Mouse (Mus musculus) lung, postnatal 10 days (tissue): ENCODE results near the gene Cct5.

ENCODE experiments used
- DNase-seq: peaks from one replicate; pipeline ENCODE4 v3.0.0; 2021

The Cct5 gene

DNA sequence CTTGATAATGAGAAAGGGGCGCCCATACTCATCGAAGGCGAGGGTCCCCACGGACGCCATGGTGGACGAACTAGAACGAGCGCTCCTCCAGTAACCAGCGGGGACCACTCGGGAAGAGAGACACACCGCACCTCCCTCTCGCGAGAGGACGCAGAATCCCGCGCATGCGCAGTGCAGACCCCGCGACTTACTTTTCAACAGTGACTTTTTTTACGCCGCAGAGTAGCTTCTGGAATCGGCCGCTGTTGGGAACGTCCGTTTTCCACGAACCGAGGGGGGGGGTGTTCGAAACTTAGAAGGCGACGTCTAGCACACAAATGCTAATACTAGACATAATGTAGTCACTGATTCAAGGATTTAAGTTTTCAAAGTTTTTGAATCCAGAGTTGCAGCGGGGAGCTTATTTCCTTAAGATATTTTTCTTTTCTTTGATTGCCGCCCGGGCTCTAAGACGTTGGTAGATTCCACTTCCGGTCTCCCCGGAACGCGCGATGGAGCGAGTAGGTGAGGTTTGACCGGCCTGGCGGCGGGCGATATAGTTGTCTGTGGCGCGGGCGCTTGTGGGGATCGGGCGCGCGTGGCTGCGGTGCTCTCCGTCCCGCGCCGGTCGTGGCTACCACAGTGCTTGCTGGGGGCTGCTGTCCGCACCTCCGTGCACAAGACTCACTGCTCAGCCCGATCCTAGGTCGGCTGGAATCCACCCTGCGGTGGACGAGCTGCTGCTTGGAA is at the start of gene Cct5, which contains the start of gene Fam173b:
Cct5 (minus strand) TSS at position 159 of the 729 bp plus-strand sequence.
Fam173b (plus strand) TSS at position 207 of the 729 bp plus-strand sequence.
- DNase-seq = peak; percentile 99

DNA sequence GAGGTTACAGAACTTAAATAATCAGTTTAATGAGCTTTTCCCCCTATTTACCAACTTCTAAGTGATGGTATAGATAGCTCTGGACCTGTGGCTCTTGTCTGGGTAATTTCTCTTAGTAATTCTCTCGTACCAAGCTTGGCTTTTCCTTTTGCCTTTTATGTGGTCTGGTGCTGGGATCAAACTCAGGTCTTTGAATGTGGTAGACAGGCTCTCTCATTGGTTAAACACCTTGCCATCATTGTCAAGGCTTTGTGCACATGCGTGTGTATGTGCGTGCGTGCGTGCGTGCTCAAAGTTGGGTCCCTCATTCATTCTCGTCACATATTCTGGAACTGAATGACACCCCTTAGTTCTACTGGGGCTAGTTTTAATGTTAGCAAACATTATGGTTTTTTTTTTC is 49.2 kb upstream of the Cct5 start:
- no peak for DNase-seq

DNA sequence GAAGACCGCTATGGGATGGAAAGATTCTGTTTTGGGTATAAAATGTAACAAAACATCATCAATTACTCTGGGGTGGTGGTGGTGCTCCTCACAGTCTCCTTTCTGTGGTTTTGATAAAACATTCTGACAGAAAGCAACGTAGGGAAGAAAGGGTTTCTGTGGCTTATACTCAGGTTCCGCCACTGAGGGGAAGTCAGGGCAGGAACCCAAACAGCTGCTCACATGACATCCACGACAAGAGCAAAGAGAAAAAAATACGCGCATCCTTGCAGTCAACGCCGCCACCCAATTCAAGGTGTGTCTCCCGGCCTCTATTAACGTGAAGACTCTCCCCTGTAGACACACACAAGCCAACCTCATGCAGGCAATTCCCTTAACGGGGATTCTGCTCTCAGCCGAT is 48.1 kb upstream of the Cct5 start:
- no peak for DNase-seq

DNA sequence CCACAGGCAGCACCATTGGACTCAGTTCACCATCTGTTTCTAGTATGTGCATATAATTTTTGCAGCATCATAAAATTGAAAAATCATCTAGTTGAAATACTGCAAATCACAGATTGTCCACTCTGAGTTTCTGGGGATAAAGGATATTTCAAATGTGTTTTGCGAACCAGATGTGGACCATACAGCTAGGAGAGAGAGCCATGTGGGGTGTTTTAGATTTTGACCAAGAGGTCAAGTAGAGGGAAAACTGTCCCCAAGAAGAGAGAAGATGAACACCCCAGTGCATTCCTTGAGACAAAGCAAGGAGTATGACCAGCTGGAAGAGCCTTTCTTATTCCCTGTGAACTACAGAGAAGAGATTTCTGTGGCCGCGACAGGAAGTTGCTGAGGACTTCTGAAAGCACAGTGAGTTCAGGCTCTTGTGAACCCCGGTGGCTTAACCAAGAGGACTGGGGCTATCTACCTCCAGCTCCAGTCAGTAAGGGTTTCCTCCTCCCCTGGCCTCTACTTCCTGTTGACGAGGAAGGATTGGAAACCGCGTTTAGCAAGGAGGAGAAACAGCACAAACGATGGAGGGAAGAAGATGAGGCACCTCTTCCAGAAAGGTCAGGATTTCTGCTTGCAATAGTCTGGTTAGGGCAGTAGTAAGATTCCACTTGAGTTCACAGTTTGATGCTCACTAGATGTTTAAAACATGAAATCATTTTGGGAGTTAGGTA is 46.4 kb upstream of the Cct5 start:
- DNase-seq = no peak

DNA sequence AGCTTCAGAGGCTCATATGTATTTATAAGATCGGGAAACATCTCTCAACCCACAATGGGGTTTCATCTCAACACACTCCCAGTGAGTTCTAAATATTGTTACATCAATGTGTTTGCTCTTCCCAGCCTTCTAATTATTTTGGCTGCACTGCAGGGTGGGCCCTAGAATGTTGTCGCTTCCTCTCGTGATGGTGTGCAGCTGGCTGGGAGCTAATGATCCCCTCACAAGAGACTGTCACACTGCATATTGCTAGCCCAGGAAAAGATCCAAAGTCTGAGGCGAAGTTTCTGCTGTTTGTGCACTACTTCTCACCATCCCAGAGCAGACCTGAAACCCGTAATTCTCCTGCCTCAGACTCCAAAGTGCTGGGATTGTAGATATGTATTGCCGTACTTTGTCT is 45.6 kb upstream of the Cct5 start:
- no peak for DNase-seq

DNA sequence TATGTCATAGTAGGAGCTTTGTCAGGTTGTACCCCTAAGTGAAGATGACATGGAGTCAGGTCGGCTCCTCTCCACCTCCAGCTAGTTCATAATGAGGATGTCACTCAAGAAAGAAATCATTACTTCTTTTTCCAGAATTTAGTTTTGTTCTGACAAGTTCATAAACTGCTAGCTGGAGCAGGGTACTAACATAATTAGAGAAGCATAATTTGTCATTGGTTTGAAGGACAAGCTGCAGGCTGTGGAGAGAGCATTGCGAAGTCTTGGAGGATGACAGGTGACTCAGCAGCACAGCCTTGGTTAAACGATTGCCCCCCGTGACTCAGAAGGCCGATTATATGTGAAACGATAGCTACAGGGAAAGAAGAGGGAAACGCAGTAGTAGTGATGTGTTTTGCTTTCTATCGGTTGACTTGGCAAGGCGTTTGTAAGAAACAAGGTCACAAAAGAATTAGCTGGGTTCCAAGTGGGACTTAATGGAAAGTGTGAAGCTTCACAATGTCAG is 34.5 kb upstream of the Cct5 start:
- DNase-seq = no peak

DNA sequence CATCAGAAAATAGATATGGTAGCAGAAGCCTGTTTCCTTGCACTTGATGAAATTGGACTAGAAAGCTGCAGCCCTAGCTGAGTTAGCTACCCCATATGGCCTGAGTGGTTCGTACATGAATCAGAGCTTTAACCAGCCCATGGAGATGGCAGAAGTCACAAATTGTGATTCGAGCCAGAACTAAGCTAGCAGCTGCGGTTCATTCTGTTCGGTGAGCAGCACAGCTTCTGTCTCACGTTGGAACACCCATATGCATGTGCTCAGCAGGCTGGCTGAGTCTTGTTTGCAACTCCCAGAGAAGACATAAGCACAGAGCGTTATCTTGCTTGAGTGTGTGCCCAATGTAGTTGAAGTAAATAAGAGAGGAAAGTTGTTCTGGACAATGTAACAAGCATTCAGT is 33.0 kb upstream of the Cct5 start:
- DNase-seq = no peak

DNA sequence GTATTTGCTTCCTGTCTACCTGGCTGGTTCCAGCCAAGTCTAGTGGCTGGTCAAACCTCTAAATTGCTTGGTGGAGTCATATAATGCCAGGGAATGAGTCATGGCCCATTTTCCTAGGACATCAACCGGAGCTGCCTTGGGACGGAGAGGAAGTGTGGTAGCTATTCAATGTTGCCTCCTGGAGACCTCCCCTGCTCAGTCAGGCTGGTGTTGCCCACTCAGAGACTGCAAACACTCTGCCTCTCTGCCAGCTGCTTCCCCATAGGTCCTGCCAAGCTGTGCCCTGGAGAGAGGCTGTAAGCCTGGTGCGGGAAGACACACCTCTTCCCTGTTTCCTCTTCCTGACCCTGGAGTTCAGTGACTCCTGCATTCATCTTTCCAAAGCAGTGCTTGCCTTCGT is 30.9 kb upstream of the Cct5 start:
- no peak for DNase-seq

DNA sequence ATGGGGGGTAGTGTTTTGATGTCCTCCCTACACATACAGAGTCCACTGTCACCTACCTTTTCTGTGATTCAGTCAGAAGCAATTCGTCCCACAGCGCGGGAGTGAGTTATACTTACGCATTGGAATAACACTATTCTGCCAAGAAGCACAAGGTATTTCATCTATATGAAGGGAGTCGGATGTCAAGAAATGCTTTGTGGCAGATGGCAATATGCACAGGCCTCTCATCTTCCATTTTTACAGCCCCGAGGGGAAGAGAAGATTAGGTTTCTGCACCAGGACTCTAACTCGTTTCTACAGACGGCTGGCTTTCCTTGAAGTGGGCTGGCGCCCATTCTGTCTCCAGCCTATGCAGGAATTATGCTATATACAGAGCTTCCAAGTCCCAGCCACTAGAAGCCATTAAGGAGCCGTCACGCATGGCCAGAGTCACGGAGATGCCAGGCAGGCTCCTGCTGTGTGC is 29.8 kb upstream of the Cct5 start:
- DNase-seq = no peak

DNA sequence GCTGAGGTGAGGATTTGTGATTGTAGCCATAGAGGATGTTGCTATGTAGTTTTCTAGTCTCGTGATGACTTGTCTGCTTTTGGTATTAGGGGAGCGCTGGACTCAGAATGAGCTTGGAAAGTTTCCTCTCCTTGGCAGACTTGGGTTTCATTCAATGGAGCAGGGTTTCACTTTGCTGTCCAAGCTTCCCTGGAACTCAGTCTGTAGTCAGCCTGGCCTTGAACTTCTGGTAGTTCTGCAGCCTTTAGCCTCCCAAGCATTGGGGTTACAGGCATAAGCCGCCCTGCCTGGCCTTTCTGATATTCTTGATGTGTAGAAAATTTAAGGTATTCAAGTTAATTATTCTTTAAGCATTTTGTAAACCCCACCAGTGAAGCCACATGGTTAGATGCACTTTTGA is 28.0 kb upstream of the Cct5 start:
- DNase-seq = no peak

DNA sequence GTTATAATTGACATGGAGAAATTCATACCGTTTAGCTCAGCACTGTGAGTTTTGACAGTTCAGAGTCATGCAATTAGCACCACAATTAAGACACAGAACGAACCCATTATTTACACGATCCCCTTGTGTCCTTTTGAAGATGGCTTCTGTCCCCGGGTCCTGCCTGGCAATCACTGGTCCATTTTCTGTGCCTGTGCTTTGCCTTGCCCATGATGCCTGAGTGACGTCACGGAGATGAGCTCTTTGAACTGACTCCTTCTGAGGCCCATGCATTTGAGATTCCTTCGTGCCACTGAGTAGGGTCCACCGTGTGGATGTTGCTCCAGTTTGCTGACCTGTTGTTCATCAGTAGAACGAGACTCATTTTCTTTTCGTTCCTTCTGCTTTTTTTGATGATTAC is 26.6 kb upstream of the Cct5 start:
- no peak for DNase-seq

DNA sequence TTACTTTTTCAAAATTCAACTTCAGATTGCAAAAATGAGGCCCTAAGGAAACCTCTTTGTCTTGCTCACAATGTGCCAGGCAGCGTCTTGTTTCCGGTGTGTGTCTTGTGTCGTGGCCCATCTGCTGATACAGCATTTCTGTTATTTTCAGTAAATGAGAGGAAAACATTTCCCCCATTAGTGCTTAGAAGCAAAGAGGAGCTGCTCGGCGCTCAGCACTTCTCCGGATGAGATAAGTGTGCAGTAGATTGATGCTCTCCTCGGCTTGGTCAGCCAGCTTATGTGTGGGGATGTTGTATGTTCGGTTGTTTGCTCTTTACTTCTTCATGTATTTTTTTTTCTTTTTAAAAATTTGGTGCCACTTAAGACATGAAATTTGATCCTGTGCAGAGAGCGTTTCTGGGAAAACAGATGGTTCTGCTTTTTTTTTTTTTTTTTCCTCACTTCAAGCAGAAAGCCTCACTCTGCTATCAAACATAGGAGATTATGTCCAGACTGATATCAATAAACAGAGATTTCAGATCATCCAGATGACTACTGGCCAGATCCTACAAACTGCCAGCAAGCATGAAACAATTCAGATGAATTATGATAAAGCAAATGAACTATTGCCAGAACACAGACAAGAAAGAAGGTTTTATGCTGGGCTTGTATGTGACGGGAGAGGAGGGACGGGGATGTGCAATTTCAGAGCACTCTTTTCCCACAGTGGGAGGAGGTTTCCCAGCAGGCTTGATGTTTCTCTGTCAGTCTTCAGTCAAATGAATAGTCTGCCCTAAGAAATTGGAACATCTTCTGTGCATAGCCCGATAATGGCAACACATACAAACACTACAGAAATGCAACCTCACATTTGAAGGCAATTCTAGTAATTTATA is 25.9 kb upstream of the Cct5 start:
- DNase-seq = peak; percentile 21

DNA sequence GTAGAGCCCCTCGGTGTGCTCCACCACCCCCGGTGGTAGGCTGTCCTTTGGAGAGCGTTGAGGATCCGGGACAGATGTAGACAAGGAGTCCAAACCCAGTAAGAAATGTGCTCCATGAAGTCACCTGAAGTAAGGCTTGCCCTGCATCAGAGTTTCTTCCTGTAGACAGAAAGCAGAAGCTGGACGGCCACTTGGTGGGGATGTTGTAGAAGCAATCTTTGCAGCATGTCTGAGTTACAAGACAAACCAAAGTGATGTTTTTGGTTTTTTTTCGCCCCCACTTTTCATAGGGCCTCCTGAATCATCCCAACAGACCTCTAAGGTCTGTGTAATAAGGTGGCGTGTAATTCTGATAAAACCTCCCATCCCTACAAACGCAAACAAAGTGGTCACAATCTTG is 17.9 kb upstream of the Cct5 start:
- no peak for DNase-seq

DNA sequence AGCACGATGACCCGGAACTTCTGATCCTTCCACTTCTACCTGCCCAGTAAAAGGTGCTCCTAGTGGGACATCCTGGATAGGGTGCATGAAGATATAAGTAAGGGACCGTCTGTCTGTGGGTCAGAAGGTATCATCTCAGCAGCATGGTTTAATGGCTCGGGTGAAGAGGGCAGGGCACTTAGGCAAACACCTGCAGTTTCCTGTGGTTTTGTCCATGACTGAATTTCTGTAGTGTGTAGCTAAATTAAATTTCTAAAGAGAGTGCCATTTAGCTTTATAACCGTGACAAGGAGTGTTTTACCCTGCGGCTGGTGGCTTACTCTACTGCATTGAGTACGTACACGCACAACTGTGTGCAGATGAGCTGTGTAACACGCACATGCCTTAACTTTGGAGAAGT is 15.7 kb upstream of the Cct5 start:
- no peak for DNase-seq

DNA sequence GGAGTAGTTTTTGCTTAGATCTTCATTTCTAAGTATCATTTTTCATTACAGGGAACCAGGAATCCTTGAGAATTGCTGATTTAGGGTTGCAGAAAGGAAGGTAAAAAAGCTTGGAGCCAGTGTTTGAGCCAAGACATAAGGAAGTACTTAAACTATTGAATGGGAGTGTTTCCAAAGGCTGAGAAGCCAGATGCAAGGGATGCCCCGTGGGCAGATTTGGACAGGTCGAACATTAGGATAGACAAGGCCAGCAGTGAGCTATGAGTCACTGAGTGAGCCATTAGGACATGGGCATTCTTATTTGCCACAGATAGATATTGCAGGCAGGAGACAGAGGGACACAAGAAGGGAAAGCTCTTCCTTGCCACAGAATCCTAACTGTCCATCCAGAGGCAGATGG is 13.1 kb upstream of the Cct5 start:
- no peak for DNase-seq

DNA sequence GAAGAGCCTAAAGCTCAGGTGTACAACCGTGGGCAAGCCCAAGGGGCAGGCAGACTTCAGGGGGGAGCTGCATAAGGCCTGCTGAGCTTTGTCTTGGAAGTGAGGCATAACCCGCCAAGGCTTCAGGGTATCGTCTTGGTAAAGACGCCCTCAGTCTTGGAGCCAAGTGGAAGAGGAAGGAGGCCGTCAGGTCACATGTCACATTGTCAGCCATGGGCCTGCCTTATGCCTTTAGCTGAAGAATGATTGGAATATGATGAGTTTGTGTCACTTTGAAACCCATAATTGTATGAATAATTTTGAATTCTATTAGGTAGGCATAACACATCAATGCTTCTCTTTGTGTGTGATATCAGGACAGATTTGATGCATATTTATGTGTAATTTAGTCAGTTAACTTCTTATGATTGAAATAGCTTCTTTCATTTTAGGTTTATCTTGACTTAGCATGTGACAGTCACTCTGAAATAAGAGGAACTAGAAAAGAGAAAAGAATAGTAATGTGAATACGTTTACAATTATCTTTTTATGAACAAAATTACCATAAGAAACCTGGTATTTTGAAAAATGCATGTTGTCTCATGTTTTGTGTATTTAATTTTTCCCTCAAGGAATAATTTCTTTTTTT is 12.3 kb upstream of the Cct5 start:
- no peak for DNase-seq

DNA sequence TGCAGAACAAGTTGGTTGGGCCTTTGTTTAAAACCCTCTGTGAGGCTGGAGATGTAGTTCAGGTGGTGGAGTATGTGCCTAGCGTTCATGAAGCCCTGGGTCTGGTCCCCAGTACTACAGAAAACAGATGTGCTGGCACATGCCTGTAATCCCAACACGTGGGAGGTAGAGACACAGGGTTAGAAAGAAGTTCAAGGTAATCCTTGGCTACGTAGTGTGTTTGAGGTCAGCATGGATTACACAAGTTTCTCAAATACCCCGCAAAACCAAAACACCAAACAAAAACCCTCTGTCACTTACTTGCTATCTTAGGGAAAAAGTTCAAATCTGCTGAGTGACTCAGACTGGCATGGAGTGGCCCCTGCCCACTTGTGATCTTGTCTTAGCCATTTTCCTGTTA is 10.4 kb upstream of the Cct5 start:
- DNase-seq = no peak

DNA sequence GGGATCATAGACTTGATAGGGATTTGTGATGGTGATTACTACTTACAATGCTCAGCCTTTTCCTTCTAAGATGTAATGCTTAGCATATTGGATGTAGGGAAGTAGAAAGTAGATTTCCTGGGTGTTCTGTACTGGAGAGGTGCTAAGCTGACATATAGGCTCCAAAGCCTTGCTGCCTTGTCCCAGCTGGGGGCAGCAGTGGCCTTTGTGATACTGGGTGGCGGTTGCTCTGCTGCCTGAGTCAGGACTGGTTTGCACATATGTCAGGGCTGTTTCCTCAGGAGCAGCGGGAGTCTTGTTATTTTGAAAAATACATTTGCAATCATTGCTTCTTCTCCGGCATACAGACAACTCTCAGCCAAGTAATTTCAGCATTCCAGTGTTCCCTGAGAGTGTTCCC is 9.4 kb upstream of the Cct5 start:
- DNase-seq = peak; percentile 51

DNA sequence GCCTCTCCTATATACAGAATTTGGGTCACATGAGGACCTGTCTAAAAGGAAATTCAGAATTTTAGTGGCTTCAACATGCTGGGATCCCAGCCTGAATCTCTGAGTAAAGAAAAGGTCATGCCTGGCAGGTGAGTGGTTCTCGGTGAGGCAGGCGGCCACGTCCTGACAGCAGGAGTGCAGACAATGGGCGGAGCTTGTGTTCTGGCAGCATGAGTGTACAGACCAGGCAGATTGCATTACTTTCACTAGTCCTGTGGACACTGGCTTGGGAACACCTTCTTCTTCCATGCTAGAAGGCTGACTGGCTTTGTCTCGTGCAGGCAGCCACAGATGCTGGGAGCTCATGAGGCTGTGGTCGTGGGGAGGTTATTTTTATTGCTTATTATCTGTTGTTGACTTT is 5.2 kb upstream of the Cct5 start:
- DNase-seq = peak; percentile 36

DNA sequence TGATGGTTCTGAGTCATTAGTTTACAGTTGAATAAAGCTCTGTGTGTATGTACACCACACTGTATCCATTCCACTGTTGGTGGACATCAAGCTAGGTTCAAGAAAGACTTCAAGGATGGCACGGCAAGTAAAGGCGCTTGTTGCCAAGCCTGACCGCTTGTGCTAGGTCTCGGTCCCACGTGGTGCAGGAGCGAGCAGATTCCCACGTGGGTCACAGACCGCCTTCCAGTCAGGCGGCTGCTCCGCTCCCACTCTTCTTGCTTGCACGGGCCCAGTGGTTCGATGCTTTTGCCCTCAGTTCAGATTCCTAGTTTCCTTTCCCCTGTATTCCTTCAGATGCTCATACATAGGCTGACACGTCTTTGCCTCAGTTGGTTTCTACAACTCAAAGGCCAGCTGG is 1.5 kb upstream of the Cct5 start:
- DNase-seq = no peak

DNA sequence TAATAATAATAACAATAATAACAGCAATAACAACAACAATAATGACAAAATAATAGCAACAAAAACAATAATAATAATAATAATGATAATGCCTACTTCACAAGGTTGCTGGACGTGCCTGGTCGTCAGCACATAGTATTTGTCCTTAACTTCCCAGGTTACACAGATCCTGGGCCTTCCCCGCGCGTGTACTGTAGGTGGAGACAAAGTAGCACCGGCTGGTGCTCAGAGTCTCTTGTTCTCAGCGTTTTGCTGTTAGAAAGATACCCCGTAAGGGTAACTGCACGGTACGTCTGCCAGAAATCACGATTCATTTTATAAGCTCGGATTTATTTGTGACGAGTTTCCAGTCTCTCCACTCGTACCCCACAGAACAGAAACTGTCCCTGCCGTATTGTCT is 822 bp upstream of the Cct5 start:
- peak; percentile 65 for DNase-seq

DNA sequence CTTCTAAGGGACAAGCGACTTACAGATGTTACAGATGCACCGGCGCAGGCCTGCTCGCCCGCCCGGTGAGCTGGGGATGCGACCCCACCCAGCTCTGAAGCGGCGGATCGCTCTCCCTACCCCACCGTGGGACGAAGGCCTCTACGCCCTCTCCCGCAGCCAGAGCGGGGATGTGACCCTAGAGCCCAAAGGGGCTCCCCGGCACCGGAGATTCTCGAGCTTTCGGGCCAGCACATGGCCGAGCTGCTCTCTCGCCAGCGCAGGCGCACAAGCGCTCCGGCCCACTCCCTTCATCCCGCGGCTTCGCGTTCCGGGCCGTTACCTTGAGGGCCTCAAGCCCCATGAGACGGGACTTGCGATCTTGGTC is 342 bp downstream of the Cct5 start:
- no peak for DNase-seq

DNA sequence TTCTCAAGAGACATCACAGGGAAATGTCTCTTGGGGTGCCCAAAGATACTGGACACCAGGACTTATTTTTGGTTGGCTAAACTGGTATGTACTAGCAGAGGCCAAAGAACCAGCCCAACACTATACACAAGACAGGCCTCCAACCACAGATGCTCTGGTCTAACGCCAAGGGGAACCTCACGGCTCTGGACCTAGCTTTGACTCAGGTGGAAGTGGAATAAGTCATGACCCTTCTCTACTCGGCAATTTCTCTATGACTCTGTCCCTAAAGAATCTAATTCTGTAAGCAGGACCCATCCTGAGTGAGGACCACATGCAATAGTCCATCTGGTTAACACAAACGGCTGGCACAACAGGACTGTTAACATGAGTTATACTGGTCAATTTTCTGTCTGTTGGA is 1.8 kb downstream of the Cct5 start:
- no peak for DNase-seq
